Mouse (Mus musculus) E14TG2a.4 (cell line): ENCODE data around the gene Ifitm7.

ENCODE experiments used
- CTCF ChIP-seq: conservative IDR thresholded peaks from 2 replicates; pipeline ENCODE4 v1.5.1; 2014; ENCODE audit warnings: low read length
- POU5F1 ChIP-seq: IDR thresholded peaks from 2 replicates; pipeline ENCODE4 v1.6.1; 2014; ENCODE audit warnings: low read length, borderline replicate concordance

GRCm38 (mm10) chr16:14004726-14005125 lies 18.0 kb upstream of the Ifitm7 start:
- TF ChIP-seq CTCF (no peak), POU5F1 (no peak)
